Mouse (Mus musculus): ENCODE data around the gene Rab5a.
"Not testable (repeated sequence)": the region's sequence is repeated elsewhere in the genome, so short reads cannot be mapped to it uniquely, and the experiment has no call there.

The Rab5a gene

DNA sequence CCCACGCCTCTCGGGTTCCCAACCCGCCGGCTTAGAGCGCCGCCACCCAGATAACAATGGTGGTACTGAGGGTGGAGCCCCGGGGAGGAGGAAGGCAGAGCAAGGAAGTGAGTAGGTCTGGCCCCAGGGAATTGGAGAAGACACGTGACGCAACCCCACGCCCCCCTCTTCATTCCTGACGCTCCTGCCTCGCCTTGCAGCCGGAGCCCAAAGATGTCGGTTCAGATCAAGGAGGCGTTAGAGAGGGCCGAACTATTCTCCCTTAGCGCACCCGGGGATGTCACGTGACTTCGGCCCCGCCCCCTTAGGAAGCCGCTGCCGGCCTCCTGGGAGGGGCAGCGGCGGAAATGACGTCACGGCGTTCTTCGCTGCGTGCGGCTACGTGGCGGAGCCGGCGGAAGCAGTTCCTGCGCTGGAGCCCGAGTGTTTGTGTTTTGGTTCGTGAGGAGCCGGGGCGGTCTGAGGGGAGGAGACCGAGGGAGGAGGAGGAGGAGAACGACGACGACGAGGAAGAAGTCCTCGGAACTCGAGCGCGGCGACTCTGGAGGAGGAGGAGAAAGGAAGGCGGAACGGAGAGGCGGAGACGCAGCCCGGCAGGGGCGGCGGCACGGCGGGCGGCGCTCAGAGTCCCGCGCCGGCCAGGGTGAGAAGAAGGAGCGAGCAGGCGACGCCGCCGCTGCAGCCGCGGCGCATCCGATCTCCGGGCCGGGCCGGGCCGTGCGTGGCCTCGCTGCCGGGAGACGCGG is at the start of gene Rab5a:
Gene Rab5a (plus strand): TSS at position 377 of the 746 bp plus-strand sequence.
- peak; percentile 96 for DNase-seq (ENCODE audit: low read depth, low spot score)

DNA sequence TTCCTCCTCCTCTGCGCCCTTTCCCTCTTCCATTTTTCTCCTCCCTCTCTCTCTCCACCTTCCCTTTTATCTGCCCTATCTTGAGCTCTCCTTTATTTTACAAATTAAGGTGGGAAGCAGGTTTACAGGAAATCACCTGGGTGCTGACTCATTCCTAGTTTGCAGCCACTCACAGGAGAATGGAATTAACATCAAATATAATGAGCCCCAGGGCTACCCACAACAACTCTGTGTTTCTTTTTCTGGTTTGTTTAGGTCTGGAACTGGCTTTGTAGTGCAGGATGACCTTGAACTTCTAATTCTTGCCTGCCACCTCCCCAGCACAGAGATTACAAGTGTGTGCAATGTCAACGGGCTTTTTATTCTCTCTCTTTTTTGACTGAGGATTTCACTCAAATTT is 22.9 kb upstream of the Rab5a start:
- DNase-seq (ENCODE audit: low read depth, low spot score): no peak

DNA sequence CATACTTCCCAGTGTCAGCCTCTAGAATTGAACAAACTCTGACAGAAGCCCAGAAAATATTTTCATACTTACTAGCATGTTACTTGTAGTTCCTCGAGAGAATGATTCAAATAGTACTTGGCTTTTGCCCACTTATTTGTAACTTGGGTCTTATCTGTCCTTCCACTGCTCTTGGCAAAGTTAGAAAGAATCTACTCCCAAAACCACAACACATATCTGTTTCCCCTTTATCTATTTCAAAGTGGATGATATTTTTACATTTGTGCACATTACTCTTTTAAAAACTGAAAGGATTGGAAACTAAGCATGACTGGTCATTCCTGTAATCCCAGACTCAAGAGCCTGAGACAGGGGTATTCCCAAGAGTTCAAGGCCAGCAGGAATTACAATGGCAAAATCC is 22.3 kb upstream of the Rab5a start:
- DNase-seq (ENCODE audit: low read depth, low spot score): no peak

DNA sequence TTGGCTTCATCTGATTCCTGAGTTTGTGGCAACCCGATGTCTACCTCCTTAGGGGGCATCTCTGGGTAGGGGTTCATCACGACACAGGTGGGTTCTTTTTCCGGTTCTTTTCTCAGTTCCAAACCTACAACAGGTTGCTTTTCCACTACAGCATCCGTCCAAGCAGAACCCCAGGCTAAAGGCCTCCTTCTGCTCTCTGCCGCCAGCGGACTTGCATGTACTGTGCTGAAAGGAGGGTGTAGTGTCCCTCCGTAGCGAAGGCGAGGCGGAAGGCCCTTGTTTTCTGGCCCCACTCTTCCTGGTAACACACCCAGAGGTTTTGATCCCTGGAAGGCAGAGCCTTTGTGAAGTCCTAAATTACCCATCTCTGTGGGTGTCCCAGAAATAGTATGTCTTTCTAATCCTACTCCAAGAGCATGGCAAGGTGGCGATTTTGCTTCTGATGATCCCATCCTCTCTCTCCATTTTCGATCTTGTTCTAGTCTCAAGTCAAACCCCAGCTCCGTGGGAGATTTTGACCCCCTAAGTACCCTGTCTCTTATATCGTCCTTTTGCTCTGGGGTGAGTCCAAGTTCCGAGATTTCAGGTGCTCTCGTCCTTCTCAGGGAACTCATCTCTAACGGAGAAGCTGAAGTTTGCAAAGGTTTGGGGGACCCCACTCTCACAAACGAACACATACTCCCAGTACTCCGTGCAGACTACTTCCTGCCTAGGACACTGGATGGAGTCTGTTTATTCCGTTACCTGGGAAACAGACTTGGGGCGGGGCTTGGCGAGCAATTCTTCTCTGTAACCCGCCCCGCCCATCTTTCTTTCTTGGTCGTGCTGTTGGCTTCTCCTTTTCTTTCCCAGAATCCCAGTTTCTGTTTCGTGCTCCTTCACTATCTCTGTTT is 16.2 kb upstream of the Rab5a start, which contains the start of gene Efhb:
Gene Efhb (minus strand): TSS at position 719 of the 893 bp plus-strand sequence.
- DNase-seq (ENCODE audit: low read depth, low spot score): no peak

DNA sequence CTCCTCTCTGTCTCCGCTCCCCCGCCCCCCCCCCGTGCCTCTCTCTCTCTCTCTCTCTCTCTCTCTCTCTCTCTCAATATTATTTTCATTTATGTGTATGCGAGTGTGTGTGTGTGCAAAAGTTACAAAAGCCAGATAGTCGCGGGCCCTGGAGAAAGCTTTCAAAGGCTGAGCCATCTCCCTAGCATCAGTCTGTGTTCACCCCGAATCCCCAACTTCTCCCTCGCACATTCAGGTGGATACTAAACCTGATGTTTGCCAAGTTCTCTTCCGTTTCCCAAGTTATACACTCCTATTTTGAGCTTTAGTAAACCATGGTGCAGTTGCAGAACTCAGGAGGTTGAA is 15.6 kb upstream of the Rab5a start:
- DNase-seq (ENCODE audit: low read depth, low spot score): no peak

DNA sequence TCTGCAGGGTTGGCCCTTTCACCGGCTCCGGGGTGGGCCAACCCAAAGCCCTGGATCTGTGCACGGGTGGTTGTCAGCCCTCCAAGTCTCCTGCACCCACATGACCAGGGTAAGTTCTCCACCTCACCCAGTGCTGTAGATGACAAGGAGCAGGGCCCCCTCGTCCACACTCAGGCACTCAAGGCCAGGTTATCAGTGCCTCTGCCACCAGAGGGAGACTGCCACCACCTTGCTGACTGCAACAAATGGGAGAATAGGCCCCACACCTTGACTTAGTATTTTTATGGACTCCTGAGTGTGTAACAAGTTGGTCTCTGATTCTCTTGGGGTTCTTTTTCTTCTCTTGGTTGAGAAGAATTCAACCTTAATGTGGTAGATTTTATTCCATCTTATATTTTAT is 13.5 kb upstream of the Rab5a start:
- no peak for DNase-seq (ENCODE audit: low read depth, low spot score)

DNA sequence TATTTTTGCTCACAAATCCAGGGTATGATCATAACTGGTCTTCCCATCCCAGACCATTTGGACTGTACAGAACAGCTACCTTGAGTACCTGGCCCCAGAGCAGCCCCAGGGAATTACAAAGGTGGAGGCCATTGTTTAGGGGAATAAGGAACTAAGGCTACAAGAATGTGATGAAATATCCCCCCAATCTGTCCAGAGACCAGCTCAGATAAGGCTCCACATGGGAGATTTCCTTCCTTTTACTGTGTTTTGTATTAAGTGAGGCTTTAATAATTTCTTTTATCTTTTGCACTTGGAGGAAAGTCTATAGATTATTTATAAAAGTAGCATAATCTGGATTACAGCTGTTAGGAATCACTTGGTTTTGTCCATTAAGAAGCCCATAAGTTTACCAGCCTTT is 10.3 kb upstream of the Rab5a start:
- DNase-seq (ENCODE audit: low read depth, low spot score): no peak

DNA sequence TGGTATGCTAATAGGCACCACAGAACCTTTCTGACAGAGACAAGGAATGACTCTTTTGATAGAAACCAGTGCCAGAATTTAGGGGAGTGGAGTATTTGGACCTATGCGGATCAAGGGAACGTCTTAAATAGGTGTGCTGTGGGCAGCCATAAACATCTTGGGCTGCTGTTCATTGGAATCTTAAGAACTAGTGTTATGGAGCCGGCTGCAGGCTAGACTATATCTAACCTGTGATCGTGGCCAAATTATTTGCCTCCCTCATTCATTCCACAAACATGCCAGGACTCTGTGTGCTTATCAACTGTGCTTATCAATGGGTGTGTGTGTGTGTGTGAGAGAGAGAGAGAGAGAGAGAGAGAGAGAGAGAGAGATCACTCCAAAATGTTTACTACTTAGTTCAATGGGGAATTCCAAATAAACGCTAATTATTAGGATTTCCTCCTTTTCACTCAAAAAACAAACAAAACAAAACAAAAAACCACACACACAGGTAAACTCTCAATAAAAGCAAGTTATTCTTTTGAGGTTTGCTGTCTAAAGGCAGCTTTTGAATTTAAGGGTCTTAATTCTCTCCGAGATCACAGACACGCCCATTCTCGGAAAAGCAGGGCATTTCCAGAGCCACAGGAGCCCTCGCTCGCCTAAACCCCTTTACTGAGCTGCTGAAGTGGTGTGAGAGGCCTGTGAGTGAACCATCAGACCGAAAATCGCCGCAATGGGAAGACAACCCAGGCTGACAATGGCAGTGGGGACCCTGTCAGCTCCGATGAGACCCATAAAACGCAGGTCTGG is 772 bp upstream of the Rab5a start:
- no peak for DNase-seq (ENCODE audit: low read depth, low spot score)

DNA sequence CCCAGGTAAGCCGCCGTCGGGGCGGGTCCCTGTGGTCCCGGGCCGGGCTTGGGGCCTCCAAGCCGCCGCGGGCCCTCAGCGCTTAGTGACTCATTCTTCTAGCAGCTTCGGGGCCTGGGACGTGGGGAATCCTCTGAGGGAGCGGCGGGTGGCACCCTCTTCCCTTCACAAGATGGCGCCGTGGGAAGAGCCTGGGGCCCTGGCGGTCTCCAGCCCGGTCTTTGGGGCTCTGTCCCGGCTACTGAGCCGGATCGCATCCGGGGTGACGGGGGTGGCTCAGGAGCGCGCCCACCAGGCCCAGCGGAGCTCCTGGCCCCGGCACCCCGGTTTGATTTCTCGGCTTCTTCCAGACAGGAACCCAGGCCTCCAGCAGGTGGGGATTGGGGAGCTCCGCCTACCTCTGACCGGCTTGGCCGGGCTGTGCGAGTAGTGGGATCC is 589 bp downstream of the Rab5a start:
- no peak for DNase-seq (ENCODE audit: low read depth, low spot score)

DNA sequence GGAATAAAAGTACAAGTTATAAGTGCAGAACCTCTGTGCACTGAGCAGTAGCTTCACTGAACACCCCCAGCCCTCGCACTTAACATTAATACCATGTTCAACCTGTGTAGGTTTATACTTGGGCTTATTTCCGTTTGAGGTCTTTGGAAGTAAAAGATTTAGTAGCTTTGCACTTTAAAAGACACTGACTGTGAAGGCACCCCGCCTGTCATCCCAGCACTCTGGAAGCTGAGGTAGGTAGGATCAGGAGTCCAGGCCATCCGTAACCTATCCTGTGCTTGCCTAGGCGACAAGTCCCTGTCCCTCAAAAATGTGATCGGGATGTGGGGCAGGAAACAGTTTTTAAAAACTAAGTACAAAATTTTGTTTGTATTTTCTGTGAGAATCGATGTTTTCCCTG is 1.4 kb downstream of the Rab5a start:
- no peak for DNase-seq (ENCODE audit: low read depth, low spot score)

DNA sequence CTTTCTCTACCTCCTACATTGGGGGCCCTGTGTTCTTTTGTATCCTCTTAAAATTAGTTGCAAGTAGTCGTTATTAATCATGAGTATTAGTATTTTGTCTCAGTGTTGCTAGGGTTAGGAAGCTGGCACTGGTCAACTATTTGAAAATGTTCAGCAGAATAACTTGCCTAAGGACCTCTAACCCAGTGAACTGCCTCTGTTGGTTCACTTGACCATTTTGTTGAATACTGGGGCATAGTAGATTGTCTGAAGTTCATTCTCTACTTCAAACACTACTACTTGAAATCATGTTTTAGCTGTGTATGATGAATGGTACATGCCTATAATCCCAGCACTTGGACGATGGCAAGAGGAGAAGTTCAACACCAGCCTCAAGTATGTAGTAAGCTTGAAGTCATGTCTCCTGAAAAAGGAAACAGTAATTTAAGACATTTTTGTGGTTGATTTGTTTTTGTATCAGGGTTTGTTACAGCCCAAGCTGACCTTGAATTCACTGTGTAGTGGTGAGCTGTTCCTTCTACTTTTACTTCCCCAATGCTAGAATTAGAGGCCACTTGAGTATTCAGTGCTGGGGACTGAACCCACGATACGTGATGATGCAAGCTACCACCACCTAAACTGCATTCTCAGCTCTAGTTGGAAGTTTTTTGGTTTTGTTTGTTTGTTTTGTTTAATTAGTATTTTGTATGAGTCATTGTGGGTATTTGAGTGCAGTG is 9.4 kb downstream of the Rab5a start:
- DNase-seq (ENCODE audit: low read depth, low spot score): no peak

DNA sequence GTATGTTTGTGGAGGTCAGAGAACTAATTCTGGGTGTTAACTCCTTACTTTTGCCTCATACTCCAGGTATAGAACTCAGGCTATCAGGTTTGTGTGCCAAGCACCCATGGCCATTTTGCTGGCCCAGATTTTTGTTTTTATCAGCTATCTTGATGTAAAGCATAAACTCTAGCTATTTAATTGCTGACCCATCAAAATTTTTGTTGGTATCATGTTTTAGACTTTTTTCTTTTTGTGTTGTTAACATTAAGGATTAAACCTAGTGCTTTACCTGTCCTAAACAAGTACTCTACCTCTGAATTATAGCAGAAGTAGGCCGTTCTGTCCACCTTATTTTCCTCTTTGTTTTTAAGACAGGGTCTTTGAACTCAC is 10.0 kb downstream of the Rab5a start:
- DNase-seq (ENCODE audit: low read depth, low spot score): no peak

DNA sequence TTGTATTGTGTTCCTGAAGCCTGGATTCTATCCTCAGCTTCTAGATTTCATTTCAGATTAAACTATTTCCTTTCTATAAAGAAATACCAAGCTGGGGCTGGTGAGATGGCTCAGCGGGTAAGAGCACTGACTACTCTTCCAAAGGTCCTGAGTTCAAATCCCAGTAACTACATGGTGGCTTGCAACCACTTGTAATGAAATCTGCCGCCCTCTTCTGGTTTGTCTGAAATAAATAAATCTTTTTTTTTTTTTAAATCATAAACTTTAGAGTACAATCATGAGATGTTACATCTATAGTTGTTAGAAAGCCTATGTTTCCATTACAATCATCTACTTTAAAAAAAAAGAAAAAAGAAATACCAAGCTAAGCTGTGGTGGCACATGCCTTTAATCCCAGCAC is 23.9 kb downstream of the Rab5a start:
- no peak for DNase-seq (ENCODE audit: low read depth, low spot score)

DNA sequence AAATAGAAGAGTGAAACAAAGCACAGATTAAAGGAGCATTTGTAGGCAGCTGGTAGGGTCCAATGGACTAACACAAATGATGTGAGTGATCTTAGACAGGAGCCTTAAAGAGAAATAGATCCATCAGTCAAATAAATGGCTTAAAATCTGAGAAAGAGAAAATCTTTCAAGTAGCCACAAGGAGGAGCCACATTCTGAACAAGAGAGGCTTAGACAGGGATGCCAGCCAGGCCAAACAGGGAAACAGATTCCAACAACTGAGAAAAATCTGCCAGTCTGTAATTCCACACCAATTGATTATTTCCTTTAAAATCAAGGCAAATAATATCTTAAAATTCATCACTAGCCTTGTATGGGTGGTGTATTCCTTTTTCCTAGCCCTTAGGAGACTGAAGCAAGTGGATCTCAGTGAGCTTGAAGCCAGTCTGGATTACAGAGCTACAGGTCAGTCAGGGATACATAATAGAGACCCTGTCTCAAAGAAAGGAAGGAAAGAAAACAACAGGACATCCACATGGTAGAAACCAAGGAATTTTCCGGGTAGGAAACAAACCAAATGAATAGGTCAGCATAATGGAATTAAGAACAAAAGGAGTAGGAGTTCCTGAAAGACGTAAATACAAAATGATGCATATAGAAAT is 33.4 kb downstream of the Rab5a start:
- DNase-seq (ENCODE audit: low read depth, low spot score): peak; percentile 9

DNA sequence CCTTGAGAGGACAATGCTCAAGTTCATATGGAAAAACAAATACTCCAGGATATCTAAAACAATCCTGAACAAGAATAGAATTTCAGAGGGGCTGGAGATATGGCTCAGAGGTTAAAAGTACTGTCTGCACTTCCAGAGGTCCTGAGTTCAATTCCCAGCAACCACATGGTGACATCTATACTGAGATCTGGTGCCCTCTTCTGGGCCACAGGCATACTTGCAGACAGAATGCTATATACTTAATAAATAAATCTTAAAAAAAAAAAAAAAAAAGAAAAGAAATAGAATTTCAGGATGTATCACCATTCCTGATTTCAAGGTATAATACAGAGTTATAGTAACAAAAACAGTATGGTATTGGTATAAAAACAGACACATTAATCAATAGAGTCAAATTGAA is 40.3 kb downstream of the Rab5a start:
- DNase-seq (ENCODE audit: low read depth, low spot score): no peak

DNA sequence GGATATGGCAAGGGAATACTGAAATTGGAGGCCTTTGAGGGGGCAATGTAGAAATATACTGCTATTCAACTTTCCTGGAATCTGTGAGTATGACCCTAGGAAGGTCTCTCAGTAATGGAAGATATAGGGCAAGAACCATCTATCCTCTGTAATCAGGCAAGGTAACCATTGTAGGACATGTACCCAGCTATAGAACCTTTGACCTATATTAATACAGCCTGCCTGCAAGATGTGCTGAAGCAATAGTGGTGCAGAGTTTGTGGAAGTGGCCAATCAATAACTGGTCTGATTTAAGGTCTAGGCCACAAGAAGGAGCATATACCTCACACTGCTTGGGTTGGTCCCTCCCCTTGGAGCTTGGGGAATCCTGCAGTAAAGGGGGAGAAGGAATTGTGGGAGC is 41.5 kb downstream of the Rab5a start:
- DNase-seq (ENCODE audit: low read depth, low spot score): no peak

DNA sequence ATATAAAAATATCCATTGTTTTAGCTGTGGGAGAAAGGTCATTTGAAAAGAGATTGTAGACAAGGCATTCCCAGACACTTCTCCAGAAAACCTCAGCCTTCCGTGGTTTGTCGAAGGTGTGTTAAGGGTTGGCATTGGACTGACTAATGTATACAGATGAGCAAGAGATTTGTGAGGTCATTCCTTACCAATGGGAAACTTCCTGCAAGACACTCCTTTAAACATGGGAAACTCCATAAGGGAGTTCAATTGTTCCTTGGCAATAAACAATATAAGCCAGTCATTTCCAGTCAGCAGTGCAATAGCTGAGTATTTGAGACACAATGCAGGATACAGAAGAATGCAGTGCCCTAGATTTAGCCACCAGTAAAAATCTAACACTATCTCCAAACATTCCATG is 49.0 kb downstream of the Rab5a start:
- no peak for DNase-seq (ENCODE audit: low read depth, low spot score)

DNA sequence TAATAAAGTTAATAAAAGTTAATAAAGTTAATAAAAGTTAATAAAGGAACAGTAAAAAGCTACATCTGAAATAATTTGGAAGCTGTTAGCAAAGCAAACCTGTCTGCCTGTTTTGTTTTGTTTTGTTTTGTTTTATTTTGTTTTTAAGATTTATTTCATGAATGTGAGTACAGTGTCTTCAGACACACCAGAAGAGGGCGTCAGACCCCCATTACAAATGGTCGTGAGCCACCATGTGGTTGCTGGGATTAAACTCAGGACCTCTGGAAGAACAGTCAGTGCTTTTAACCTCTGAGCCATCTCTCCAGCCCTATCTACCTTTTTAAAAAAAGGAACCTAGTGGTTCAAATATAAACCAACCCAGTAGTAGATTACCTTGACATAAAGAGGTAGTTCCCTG is 52.1 kb downstream of the Rab5a start:
- DNase-seq (ENCODE audit: low read depth, low spot score): no peak

DNA sequence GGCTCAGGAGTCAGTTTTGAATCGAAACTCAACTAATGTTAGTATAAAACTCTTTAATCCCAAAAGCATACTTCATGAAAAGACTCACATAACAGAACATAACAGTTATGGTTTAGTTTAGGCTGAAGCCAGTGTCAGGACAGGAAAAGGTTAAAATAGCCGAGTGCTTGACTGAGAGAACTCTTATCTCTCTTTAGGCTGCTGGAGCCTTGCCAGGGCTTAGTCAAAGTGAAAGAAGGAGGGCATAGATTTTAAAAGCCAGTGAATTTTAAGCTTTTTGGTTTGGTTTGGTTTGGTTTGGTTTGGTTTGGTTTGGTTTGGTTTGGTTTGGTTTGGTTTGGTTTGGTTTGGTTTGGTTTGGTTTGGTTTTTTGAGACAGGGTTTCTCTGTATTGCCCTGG is 53.4 kb downstream of the Rab5a start:
- no peak for DNase-seq (ENCODE audit: low read depth, low spot score)

DNA sequence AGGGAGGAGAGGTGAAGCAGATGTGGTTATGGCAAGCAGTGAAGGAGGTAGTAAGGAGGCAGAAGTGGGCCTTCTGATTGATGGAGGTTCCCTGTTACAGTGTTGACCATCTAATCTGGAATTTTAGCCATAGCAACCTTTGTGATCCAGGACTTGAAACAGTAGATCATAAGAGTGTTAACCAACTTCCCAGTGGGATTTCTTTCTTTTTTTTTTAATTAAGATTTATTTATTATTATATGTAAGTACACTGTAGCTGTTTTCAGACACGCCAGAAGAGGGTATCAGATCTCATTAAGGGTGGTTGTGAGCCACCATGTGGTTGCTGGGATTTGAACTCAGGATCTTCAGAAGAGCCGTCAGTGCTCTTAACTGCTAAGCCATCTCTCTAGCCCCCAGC is 60.3 kb downstream of the Rab5a start, which contains the start of gene Pp2d1:
Gene Pp2d1 (minus strand): TSS at position 101 of the 400 bp plus-strand sequence.
- not testable (repeated sequence) for DNase-seq (ENCODE audit: low read depth, low spot score)

DNA sequence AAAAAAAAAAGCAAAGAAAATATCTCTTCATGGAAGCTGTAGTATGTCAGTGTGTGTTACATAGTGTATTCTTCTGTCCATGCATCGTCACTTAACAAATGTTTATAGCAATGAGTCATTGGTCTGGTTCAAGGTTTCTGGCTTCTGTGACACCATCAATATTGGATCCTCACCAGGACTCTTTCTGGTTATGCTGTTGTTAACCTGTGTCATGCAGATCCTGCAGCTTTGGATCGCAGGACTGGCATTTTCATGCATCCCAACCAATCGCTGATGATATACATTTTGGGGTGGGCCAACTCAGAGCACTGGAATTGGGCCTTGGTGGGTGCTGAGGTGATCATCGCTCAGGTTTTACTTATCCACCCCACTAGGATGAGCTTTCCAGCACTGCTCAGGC is 63.5 kb downstream of the Rab5a start:
- no peak for DNase-seq (ENCODE audit: low read depth, low spot score)

Measured in retina, adult 2 months (tissue).